Mouse (Mus musculus): ENCODE data around the gene Mdn1. TPM values are rescaled to one million over a fixed set of nuclear protein-coding genes. Genes with fewer than 3 reads are reported as not detected.

Mdn1 gene
- total RNA-seq, 2 experiments from 2014 or later, result 70.6 to 71.6 TPM

DNA sequence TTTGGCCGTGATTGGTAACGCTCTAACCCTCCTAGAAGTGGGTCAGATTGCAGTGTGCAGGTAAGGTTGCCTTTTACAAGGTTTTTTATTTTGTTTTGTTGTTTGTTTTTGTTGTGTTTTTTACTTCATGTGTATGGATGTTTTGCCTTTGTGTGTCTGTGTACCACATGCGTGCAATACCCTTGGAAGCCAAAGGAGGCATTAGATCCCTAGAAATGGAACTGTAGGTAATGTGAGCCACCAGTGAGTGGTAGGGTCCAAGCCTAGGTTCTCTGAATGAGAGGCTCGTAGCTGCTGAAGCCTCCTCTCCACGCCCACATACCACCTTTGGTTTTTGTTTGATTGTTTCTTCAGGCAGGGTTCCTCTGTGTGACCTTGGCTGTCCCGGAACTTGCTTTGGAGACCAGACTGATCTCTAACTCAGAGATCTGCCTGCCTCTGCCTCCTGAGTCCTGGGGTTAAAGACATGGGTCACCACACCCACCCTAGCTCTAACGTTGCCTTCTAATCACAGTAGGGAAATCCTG is 113.4 kb downstream of the Mdn1 start:
- no peak for ATAC-seq (replicated peaks; ENCODE audit: low FRiP score, low TSS enrichment, poor library complexity, severe bottlenecking)

DNA sequence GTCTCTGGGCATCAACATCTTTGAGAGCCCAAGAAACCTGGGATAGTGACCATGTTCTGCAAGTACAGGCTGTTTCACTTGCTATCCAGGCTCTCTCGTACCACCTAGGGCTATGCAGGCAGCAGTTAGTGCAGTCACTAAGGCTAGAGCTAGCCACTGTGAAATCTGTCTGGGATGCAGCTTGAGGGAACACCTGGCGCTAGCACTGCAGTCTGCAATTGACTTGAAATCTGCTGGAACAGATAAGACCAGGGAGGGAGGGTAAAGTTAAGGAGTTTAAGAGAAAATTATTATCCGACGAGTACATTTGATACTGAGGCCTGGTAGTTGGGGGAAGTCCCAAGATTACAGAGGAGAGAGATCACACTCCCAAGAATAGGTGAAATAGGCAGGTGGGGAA is 123.1 kb downstream of the Mdn1 start:
- ATAC-seq (replicated peaks; ENCODE audit: low FRiP score, low TSS enrichment, poor library complexity, severe bottlenecking), result peak; percentile 89

- no peak for ATAC-seq (replicated peaks; ENCODE audit: low FRiP score, low TSS enrichment, poor library complexity, severe bottlenecking)
Measured at GRCm38 (mm10) chr4:32787110-32787509, 130.2 kb downstream of the Mdn1 start.

DNA sequence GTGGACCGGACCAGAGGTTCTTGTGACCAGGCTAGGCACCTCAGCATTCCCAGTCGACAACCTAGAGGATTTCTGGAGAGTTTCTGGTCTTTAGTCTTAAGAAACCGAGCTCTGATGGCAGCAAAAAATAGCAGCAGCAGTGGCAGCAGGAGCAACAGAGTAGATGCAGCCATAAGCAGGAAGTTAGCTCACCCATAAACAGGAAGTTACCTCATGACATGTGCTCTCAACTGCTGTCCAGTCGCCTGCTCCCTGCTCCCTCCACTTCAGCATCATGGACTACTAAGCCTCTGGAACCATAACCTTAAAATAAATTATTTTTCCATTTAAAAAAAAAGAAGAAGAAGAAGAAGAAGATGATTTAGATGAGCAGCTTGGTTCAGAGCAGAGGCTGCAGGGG is 132.1 kb downstream of the Mdn1 start:
- no peak for ATAC-seq (replicated peaks; ENCODE audit: low FRiP score, low TSS enrichment, poor library complexity, severe bottlenecking)

DNA sequence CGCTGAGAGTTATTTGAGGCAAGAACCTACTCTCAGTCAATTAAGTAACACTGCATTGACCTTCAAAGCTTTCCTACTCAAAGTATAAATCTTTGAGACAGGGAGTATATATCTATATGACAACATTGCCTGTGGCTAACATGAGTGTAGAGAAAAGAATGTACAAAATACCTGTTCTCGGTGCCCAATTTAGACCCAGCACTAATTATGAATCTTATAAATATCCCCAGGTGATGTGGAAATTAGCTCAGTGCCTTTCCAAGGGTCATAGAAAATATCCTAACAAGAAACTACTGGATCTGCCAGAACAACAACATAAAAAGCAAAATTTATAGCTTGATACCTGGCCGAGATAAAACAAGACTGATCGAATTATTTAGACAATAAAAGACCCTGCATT is 142.1 kb downstream of the Mdn1 start:
- no peak for ATAC-seq (replicated peaks; ENCODE audit: low FRiP score, low TSS enrichment, poor library complexity, severe bottlenecking)

GRCm38 (mm10) chr4:32799966-32800576 is 143.2 kb downstream of the Mdn1 start, which contains the start of gene Lyrm2:
Gene Lyrm2 (plus strand): TSS chr4:32800253.
- ATAC-seq (replicated peaks; ENCODE audit: low FRiP score, low TSS enrichment, poor library complexity, severe bottlenecking), result peak; percentile 98

- ATAC-seq (replicated peaks; ENCODE audit: low FRiP score, low TSS enrichment, poor library complexity, severe bottlenecking), result no peak
Measured at GRCm38 (mm10) chr4:32800577-32801170, 143.8 kb downstream of the Mdn1 start.

DNA sequence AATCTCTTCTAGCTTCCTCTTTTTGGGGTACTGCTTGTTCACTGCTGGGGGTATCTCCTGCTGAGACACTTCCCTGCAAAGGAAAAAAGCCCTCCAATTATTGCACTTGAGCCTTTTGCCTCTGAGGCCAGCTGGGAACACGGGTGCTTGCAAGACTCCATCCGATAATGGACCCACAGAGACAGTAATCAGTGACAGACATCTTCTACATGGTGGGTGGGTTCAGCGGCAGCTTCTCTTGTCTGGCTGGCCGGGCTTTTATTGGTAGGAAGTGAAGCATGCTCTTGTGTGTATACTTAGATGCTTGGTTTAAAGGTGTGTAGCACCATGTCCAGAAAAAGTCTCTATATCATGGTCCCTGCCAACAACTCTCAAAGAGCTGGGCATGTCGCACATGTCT is 160.6 kb downstream of the Mdn1 start:
- ATAC-seq (replicated peaks; ENCODE audit: low FRiP score, low TSS enrichment, poor library complexity, severe bottlenecking), result no peak

GRCm38 (mm10) chr4:32820676-32821075 is 163.8 kb downstream of the Mdn1 start:
- ATAC-seq (replicated peaks; ENCODE audit: low FRiP score, low TSS enrichment, poor library complexity, severe bottlenecking), result no peak

DNA sequence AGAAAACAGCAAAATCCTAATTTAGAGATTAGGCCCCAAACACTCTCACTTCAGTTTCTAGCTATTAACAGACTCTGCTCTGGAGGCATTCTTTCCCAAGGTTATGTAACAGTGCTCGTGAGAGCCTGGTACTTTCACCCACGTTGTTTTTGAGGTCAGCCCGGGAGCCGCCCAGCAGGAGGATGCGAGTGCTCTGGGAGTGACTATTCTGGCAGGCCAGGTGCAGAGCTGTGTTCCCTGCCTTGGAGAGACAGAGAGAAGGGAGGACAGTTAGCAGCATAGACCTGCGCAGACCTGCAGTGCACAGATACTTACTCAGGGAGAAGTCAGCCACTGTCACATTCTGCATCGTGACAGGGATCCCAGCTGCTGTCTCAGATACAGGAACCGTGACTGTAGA is 167.3 kb downstream of the Mdn1 start:
- ATAC-seq (replicated peaks; ENCODE audit: low FRiP score, low TSS enrichment, poor library complexity, severe bottlenecking), result no peak

Other genes with a start within 250 kb of the Mdn1 start
- not detected in 2 replicates for gene Gja10, start 54.4 kb upstream of the Mdn1 start, total RNA-seq (2014; fragmentation: Nextera tagmentation)
- gene Gja10, start 54.4 kb upstream of the Mdn1 start, total RNA-seq (2017), result not detected in 2 replicates
- 51.4 and 52.3 TPM in 2 replicates for gene Casp8ap2, start 41.7 kb upstream of the Mdn1 start, total RNA-seq (2014; fragmentation: Nextera tagmentation)
- gene Casp8ap2, start 41.7 kb upstream of the Mdn1 start, total RNA-seq (2017), result 57.6 and 157 TPM in 2 replicates
- gene Lyrm2, start 143.1 kb downstream of the Mdn1 start, total RNA-seq (2014; fragmentation: Nextera tagmentation), result 11.3 and 17.3 TPM in 2 replicates
- gene Lyrm2, start 143.1 kb downstream of the Mdn1 start, total RNA-seq (2017), result 39.0 and 66.1 TPM in 2 replicates

Measured in megakaryocyte-erythroid progenitor cell, adult 5-6 weeks (primary cell).